Mouse (Mus musculus): ENCODE data around the gene Eya3. TPM values are rescaled to one million over a fixed set of nuclear protein-coding genes. Genes with fewer than 3 reads are reported as not detected.
"Not testable (repeated sequence)": the region's sequence is repeated elsewhere in the genome, so short reads cannot be mapped to it uniquely, and the experiment has no call there.

The Eya3 gene
- polyA plus RNA-seq, 1 experiment from 2014 or later, result 8.2 TPM

DNA sequence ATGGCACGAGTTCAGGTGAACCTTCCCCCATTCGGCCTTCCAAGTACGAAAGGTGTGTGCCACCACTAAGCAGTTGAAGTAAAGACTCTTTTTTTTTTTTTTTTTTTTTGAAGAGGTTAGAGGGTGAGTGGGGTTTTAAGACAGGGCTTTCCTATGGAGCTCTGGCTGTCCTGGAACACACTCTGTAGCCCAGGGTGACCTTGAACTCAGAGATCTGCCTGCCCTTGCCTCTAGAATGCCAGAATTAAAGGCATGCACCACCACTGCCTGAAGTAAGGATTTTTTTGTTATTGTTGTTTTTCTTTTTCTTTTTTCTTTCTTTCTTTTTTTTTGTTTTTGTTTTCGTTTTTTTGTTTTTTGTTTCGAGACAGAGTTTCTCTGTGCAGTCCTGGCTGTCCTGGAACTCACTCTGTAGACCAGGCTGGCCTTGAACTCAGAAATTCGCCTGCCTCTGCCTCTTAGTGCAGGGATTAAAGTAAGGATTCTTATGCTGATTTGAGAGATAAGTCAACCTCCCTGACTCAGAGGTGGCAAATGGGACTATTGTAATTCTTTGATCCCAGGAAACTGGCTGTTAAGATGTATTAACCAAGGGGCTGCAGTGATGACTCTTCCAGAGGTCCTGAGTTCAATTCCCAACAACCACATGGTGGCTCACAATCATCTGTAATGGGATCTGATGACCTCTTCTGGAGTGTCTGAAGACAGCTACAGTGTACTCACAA lies 110.6 kb downstream of the Eya3 start:
- Histone ChIP-seq H3K4me1 (ENCODE audit: insufficient read depth, low read depth, low read length) (no peaks in the 10 kb centered on the region), H3K4me2 (replicated peaks; ENCODE audit: low read depth, low read length) (no peak overlapping the region), H3K27ac (ENCODE audit: low read length) (no peak overlapping the region), H3K9ac (replicated peaks; ENCODE audit: low read depth) (no peak overlapping the region), H3K4me3 (ENCODE audit: low read depth, low read length) (no peak overlapping the region), H3K36me3 (ENCODE audit: insufficient read depth, low read length) (no peaks in the 10 kb centered on the region), H3K9me3 (ENCODE audit: low read length) (no peaks in the 10 kb centered on the region), H3K27me3 (replicated peaks; ENCODE audit: insufficient read depth, low read length) (no peaks in the 10 kb centered on the region)
- ATAC-seq (no peak), DNase-seq (ENCODE audit: low spot score) (no peak)
- 72% methylated on average over 6 of the region's 6 CpGs for WGBS
- TF ChIP-seq CTCF (IDR thresholded peaks at IDR 0.05) (no peak), EP300 (IDR thresholded peaks at IDR 0.05) (no peak)

GRCm38 (mm10) chr4:132752992-132753391 lies 114.2 kb downstream of the Eya3 start:
- WGBS, result 46% methylated on average over 6 of the region's 6 CpGs
- peak; percentile 81 for DNase-seq (ENCODE audit: low spot score)
- peak; percentile 70 for ATAC-seq
- H3K4me2 ChIP-seq (replicated peaks; ENCODE audit: low read depth, low read length), result no peak overlapping the region
- H3K36me3 ChIP-seq (ENCODE audit: insufficient read depth, low read length), result no peaks in the 10 kb centered on the region
- TF ChIP-seq EP300 (IDR thresholded peaks at IDR 0.05) (no peak), CTCF (IDR thresholded peaks at IDR 0.05) (no peak)
- H3K27me3 ChIP-seq (replicated peaks; ENCODE audit: insufficient read depth, low read length), result no peaks in the 10 kb centered on the region
- 0 out of 2 replicates have a peak, but pooled peaks cover 8% of the 10 kb centered on the region for H3K4me1 ChIP-seq (ENCODE audit: insufficient read depth, low read depth, low read length)
- no peak overlapping the region for H3K4me3 ChIP-seq (ENCODE audit: low read depth, low read length)
- no peak overlapping the region for H3K9ac ChIP-seq (replicated peaks; ENCODE audit: low read depth)
- H3K27ac ChIP-seq (ENCODE audit: low read length), result no peak overlapping the region
- H3K9me3 ChIP-seq (ENCODE audit: low read length), result no peaks in the 10 kb centered on the region

DNA sequence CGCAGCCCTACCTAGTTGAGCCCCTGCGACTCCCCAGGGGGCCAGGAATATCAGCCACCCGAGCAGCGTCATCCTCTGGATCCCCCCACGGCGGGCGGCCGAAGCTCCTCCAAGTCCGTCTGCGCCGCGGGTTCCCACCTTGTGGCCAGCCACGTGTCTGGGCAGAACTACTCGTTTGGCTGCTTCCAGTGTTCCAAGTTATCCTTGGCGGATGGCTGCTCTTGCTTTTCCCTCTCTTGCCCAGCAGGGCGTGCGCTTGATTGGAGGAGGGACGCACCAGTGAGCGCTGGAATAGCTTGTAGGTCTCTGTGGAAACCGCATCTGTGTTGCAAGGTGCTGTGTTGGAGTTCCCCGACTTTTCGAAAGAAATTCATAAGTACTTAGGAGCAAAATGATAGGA lies 118.2 kb downstream of the Eya3 start, which contains the start of gene Smpdl3b:
Smpdl3b (minus strand) TSS at position 279 of the 400 bp plus-strand sequence.
- Histone ChIP-seq H3K4me3 (ENCODE audit: low read depth, low read length) (peak within 1 kb of the TSS; percentile 46), H3K9me3 (ENCODE audit: low read length) (no peaks in the 10 kb centered on the region), H3K4me2 (replicated peaks; ENCODE audit: low read depth, low read length) (peak within 1 kb of the TSS; percentile 78), H3K36me3 (ENCODE audit: insufficient read depth, low read length) (no peaks in the 10 kb centered on the region), H3K27me3 (replicated peaks; ENCODE audit: insufficient read depth, low read length) (no peaks in the 10 kb centered on the region), H3K4me1 (ENCODE audit: insufficient read depth, low read depth, low read length) (0 out of 2 replicates have a peak, but pooled peaks cover 8% of the 10 kb centered on the region), H3K9ac (replicated peaks; ENCODE audit: low read depth) (peak within 1 kb of the TSS; percentile 36; the same call in 1 of the 2 replicates), H3K27ac (ENCODE audit: low read length) (no peak within 1 kb of the TSS)
- peak; percentile 89 for ATAC-seq
- under 1% methylated on average over 21 of the region's 22 CpGs for WGBS
- TF ChIP-seq CTCF (IDR thresholded peaks at IDR 0.05) (peak; percentile 80), EP300 (IDR thresholded peaks at IDR 0.05) (no peak)
- DNase-seq (ENCODE audit: low spot score), result peak; percentile 89

DNA sequence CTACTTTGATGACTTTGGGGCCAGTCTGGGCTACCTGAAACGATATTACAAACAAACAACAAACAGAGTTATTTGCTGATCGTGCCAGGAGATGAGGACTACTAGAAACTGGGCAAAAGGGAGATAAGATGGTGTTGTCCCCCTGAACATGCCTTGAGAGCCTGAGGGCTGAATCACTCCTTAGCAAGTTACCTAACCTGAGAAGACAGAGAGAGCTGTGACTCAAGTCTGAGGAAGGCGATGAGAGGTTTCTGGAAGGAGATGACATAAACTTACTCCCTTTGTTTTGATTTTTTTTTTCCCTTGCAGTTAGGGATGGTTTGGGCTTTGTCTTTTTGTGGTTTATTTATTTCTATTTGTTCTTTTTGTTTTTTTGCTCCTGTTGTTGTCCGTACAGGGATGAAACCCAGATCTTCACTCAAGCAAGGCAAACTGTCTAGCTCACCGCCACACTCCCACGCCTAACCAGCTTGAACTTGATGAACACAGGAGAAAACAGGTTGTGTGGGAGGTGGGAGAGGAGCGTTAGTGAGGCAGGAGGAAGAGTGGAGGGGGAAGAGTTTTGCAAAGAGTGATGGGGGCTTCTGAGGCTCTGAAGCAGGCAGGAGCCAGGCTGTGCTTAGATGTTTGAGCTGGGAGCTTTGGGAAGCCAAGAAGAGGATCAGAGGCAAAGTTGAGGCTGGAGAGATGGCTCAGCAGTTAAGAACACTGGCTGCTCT lies 119.0 kb downstream of the Eya3 start:
- no peaks in the 10 kb centered on the region for H3K9me3 ChIP-seq (ENCODE audit: low read length)
- H3K27me3 ChIP-seq (replicated peaks; ENCODE audit: insufficient read depth, low read length), result no peaks in the 10 kb centered on the region
- ATAC-seq (no peak), DNase-seq (ENCODE audit: low spot score) (no peak)
- 0 out of 2 replicates have a peak, but pooled peaks cover 8% of the 10 kb centered on the region for H3K4me1 ChIP-seq (ENCODE audit: insufficient read depth, low read depth, low read length)
- WGBS, result 75% methylated on average over 7 of the region's 7 CpGs
- TF ChIP-seq CTCF (IDR thresholded peaks at IDR 0.05), result no peak
- no peak for TF ChIP-seq EP300 (IDR thresholded peaks at IDR 0.05)
- no peak overlapping the region for H3K9ac ChIP-seq (replicated peaks; ENCODE audit: low read depth)
- H3K4me3 ChIP-seq (ENCODE audit: low read depth, low read length), result no peak overlapping the region
- no peak overlapping the region for H3K4me2 ChIP-seq (replicated peaks; ENCODE audit: low read depth, low read length)
- H3K36me3 ChIP-seq (ENCODE audit: insufficient read depth, low read length), result no peaks in the 10 kb centered on the region
- H3K27ac ChIP-seq (ENCODE audit: low read length), result no peak overlapping the region

DNA sequence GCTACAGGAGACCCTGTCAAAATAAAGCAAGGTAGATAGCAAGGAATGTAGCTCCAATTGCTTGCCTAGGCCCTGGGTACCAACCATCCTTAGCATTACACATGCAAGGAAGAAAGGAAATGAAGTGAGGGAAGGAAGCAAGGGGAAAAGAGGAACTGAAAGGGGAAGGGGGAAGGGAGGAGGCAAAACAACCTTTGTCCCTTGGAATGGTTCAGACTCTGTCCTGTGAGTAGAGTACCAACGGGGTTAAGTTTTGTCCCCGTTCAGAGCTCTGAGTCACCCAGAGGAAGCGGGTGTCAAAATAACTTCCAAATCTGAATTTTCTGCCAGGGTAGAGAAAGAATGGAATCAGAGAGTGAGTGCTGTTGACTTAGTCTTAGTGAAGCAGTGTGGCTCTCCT lies 121.5 kb downstream of the Eya3 start:
- 44% methylated on average over 3 of the region's 3 CpGs for WGBS
- H3K27me3 ChIP-seq (replicated peaks; ENCODE audit: insufficient read depth, low read length), result no peaks in the 10 kb centered on the region
- H3K36me3 ChIP-seq (ENCODE audit: insufficient read depth, low read length), result no peaks in the 10 kb centered on the region
- H3K27ac ChIP-seq (ENCODE audit: low read length), result no peak overlapping the region
- H3K4me1 ChIP-seq (ENCODE audit: insufficient read depth, low read depth, low read length), result 0 out of 2 replicates have a peak, but pooled peaks cover 8% of the 10 kb centered on the region
- no peak overlapping the region for H3K4me2 ChIP-seq (replicated peaks; ENCODE audit: low read depth, low read length)
- H3K4me3 ChIP-seq (ENCODE audit: low read depth, low read length), result no peak overlapping the region
- no peaks in the 10 kb centered on the region for H3K9me3 ChIP-seq (ENCODE audit: low read length)
- TF ChIP-seq EP300 (IDR thresholded peaks at IDR 0.05), result no peak
- TF ChIP-seq CTCF (IDR thresholded peaks at IDR 0.05), result no peak
- no peak overlapping the region for H3K9ac ChIP-seq (replicated peaks; ENCODE audit: low read depth)
- DNase-seq (ENCODE audit: low spot score) (no peak), ATAC-seq (no peak)

DNA sequence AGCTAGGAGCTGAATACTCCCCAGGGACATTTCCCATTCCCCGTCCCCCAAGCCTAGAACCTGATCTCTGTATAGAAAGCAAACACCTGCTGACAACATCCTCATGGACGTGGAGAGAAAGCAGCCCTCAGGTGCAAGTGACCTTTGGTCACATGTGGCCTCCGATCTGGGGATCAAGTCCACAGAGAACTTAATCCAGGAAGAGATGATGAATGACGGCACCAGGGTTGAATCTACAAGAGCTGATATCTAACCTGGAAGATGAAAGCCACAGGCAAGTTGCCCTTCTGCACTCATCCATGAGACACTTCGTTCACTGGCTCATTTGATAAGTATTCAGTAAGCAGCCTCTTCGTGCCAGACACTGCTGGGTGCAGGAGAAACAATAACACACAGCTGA lies 123.8 kb downstream of the Eya3 start:
- Histone ChIP-seq H3K9me3 (ENCODE audit: low read length) (no peaks in the 10 kb centered on the region), H3K4me1 (ENCODE audit: insufficient read depth, low read depth, low read length) (no peaks in the 10 kb centered on the region), H3K4me2 (replicated peaks; ENCODE audit: low read depth, low read length) (no peak overlapping the region), H3K27me3 (replicated peaks; ENCODE audit: insufficient read depth, low read length) (no peaks in the 10 kb centered on the region), H3K4me3 (ENCODE audit: low read depth, low read length) (no peak overlapping the region), H3K27ac (ENCODE audit: low read length) (no peak overlapping the region), H3K36me3 (ENCODE audit: insufficient read depth, low read length) (no peaks in the 10 kb centered on the region), H3K9ac (replicated peaks; ENCODE audit: low read depth) (no peak overlapping the region)
- ATAC-seq (no peak), DNase-seq (ENCODE audit: low spot score) (no peak)
- TF ChIP-seq CTCF (IDR thresholded peaks at IDR 0.05), result no peak
- no peak for TF ChIP-seq EP300 (IDR thresholded peaks at IDR 0.05)
- WGBS, result 67% methylated on average over 6 of the region's 6 CpGs

GRCm38 (mm10) chr4:132763125-132763524 lies 124.3 kb downstream of the Eya3 start:
- H3K4me3 ChIP-seq (ENCODE audit: low read depth, low read length); H3K4me2 ChIP-seq (replicated peaks; ENCODE audit: low read depth, low read length); H3K4me1 ChIP-seq (ENCODE audit: insufficient read depth, low read depth, low read length); H3K27ac ChIP-seq (ENCODE audit: low read length); H3K9ac ChIP-seq (replicated peaks; ENCODE audit: low read depth); H3K27me3 ChIP-seq (replicated peaks; ENCODE audit: insufficient read depth, low read length); H3K36me3 ChIP-seq (ENCODE audit: insufficient read depth, low read length); DNase-seq (ENCODE audit: low spot score); H3K9me3 ChIP-seq (ENCODE audit: low read length); ATAC-seq: not testable (repeated sequence)
- 85% methylated on average over 3 of the region's 3 CpGs for WGBS
